Mouse (Mus musculus): ENCODE measurements around the gene Gm3336. TPM values are rescaled to one million over a fixed set of nuclear protein-coding genes. Genes with fewer than 3 reads are reported as not detected.

Gm3336 gene
- total and polyA plus RNA-seq, 2 experiments, result 0.28 to 1.0 TPM

GRCm38 (mm10) chr8:70674716-70675115 lies 43.6 kb upstream of the Gm3336 start:
- Histone ChIP-seq H3K27me3 (ENCODE audit: control insufficient read depth, insufficient read depth, low read length) (no peaks in the 10 kb centered on the region), H3K36me3 (ENCODE audit: control insufficient read depth, insufficient read depth, low read length) (no peaks in the 10 kb centered on the region), H3K9ac (ENCODE audit: low read depth, low read length) (no peak overlapping the region), H3K4me3 (ENCODE audit: insufficient read depth, low read depth, low read length) (no peak overlapping the region), H3K4me1 (ENCODE audit: control insufficient read depth, insufficient read depth, low read length) (peaks cover 17% of the 10 kb centered on the region), H3K27ac (replicated peaks; ENCODE audit: insufficient read depth, low read depth, low read length) (no peak overlapping the region), H3K79me2 (ENCODE audit: control insufficient read depth, insufficient read depth, low read length) (no peaks in the 10 kb centered on the region)
- DNase-seq (ENCODE audit: extremely low read depth, low read depth, low spot score), result no peak
- no peak for TF ChIP-seq CTCF (IDR thresholded peaks at IDR 0.05; ENCODE audit: low read depth, low read length)
- TF ChIP-seq POLR2A (IDR thresholded peaks at IDR 0.05; ENCODE audit: extremely low read depth, insufficient read depth, low read length), result no peak
- 76% methylated on average over 4 of the region's 4 CpGs for WGBS

- Histone ChIP-seq H3K79me2 (ENCODE audit: control insufficient read depth, insufficient read depth, low read length) (no peaks in the 10 kb centered on the region), H3K36me3 (ENCODE audit: control insufficient read depth, insufficient read depth, low read length) (no peaks in the 10 kb centered on the region), H3K27ac (replicated peaks; ENCODE audit: insufficient read depth, low read depth, low read length) (no peak overlapping the region), H3K27me3 (ENCODE audit: control insufficient read depth, insufficient read depth, low read length) (no peaks in the 10 kb centered on the region), H3K9ac (ENCODE audit: low read depth, low read length) (no peak overlapping the region), H3K4me3 (ENCODE audit: insufficient read depth, low read depth, low read length) (no peak overlapping the region), H3K4me1 (ENCODE audit: control insufficient read depth, insufficient read depth, low read length) (peaks cover 20% of the 10 kb centered on the region)
- DNase-seq (ENCODE audit: extremely low read depth, low read depth, low spot score), result no peak
- WGBS, result 90% methylated on average over 1 of the region's 1 CpGs
- no peak for TF ChIP-seq POLR2A (IDR thresholded peaks at IDR 0.05; ENCODE audit: extremely low read depth, insufficient read depth, low read length)
- TF ChIP-seq CTCF (IDR thresholded peaks at IDR 0.05; ENCODE audit: low read depth, low read length), result no peak
Measured at GRCm38 (mm10) chr8:70675336-70675735, 43.0 kb upstream of the Gm3336 start.

DNA sequence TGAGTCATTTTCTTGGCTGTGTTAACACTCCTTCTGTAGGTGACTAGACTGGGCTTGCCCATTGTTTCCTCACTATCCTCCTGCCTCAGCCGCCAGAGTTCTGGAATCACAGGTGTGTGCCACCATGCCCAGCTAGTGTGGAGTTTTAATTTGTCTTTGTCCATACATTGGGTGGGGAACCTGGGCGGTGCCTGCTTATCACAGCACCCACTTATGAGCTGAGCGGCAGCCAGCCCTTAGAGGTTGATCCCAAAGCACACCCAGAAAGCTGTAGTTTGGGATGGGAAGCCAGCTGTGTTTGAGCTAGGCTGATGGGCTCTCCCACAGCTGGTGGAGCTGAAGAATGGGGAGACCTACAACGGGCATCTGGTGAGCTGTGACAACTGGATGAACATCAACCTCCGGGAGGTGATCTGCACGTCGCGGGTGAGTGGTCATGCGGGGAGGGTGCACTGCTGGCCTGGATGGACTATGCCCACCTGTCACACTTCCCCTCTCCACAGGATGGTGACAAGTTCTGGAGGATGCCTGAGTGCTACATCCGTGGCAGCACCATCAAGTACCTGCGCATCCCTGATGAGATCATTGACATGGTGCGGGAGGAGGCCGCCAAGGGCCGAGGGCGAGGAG lies 40.8 kb upstream of the Gm3336 start:
- 96% methylated on average over 15 of the region's 15 CpGs for WGBS
- no peak overlapping the region for H3K27ac ChIP-seq (replicated peaks; ENCODE audit: insufficient read depth, low read depth, low read length)
- no peak overlapping the region for H3K4me3 ChIP-seq (ENCODE audit: insufficient read depth, low read depth, low read length)
- DNase-seq (ENCODE audit: extremely low read depth, low read depth, low spot score), result no peak
- no peaks in the 10 kb centered on the region for H3K79me2 ChIP-seq (ENCODE audit: control insufficient read depth, insufficient read depth, low read length)
- no peak overlapping the region for H3K9ac ChIP-seq (ENCODE audit: low read depth, low read length)
- no peaks in the 10 kb centered on the region for H3K36me3 ChIP-seq (ENCODE audit: control insufficient read depth, insufficient read depth, low read length)
- peaks cover 23% of the 10 kb centered on the region for H3K4me1 ChIP-seq (ENCODE audit: control insufficient read depth, insufficient read depth, low read length)
- TF ChIP-seq POLR2A (IDR thresholded peaks at IDR 0.05; ENCODE audit: extremely low read depth, insufficient read depth, low read length) (no peak), CTCF (IDR thresholded peaks at IDR 0.05; ENCODE audit: low read depth, low read length) (no peak)
- H3K27me3 ChIP-seq (ENCODE audit: control insufficient read depth, insufficient read depth, low read length), result no peaks in the 10 kb centered on the region

GRCm38 (mm10) chr8:70678679-70679078 lies 39.7 kb upstream of the Gm3336 start:
- Histone ChIP-seq H3K27me3 (ENCODE audit: control insufficient read depth, insufficient read depth, low read length) (no peaks in the 10 kb centered on the region), H3K9ac (ENCODE audit: low read depth, low read length) (no peak overlapping the region), H3K4me3 (ENCODE audit: insufficient read depth, low read depth, low read length) (no peak overlapping the region), H3K27ac (replicated peaks; ENCODE audit: insufficient read depth, low read depth, low read length) (no peak overlapping the region), H3K4me1 (ENCODE audit: control insufficient read depth, insufficient read depth, low read length) (peaks cover 23% of the 10 kb centered on the region), H3K79me2 (ENCODE audit: control insufficient read depth, insufficient read depth, low read length) (no peaks in the 10 kb centered on the region), H3K36me3 (ENCODE audit: control insufficient read depth, insufficient read depth, low read length) (no peaks in the 10 kb centered on the region)
- TF ChIP-seq CTCF (IDR thresholded peaks at IDR 0.05; ENCODE audit: low read depth, low read length) (no peak), POLR2A (IDR thresholded peaks at IDR 0.05; ENCODE audit: extremely low read depth, insufficient read depth, low read length) (no peak)
- DNase-seq (ENCODE audit: extremely low read depth, low read depth, low spot score), result no peak

GRCm38 (mm10) chr8:70679404-70679803 lies 38.9 kb upstream of the Gm3336 start:
- Histone ChIP-seq H3K79me2 (ENCODE audit: control insufficient read depth, insufficient read depth, low read length) (no peaks in the 10 kb centered on the region), H3K27ac (replicated peaks; ENCODE audit: insufficient read depth, low read depth, low read length) (peak overlapping the region; percentile 80), H3K36me3 (ENCODE audit: control insufficient read depth, insufficient read depth, low read length) (no peaks in the 10 kb centered on the region), H3K9ac (ENCODE audit: low read depth, low read length) (no peak overlapping the region), H3K4me1 (ENCODE audit: control insufficient read depth, insufficient read depth, low read length) (peaks cover 16% of the 10 kb centered on the region), H3K4me3 (ENCODE audit: insufficient read depth, low read depth, low read length) (no peak overlapping the region), H3K27me3 (ENCODE audit: control insufficient read depth, insufficient read depth, low read length) (no peaks in the 10 kb centered on the region)
- TF ChIP-seq POLR2A (IDR thresholded peaks at IDR 0.05; ENCODE audit: extremely low read depth, insufficient read depth, low read length), result no peak
- no peak for TF ChIP-seq CTCF (IDR thresholded peaks at IDR 0.05; ENCODE audit: low read depth, low read length)
- WGBS, result 57% methylated on average over 4 of the region's 4 CpGs
- no peak for DNase-seq (ENCODE audit: extremely low read depth, low read depth, low spot score)

GRCm38 (mm10) chr8:70680039-70680438 lies 38.3 kb upstream of the Gm3336 start:
- H3K4me1 ChIP-seq (ENCODE audit: control insufficient read depth, insufficient read depth, low read length), result peaks cover 16% of the 10 kb centered on the region
- H3K36me3 ChIP-seq (ENCODE audit: control insufficient read depth, insufficient read depth, low read length), result no peaks in the 10 kb centered on the region
- H3K9ac ChIP-seq (ENCODE audit: low read depth, low read length), result peak overlapping the region; percentile 21; the same call in 1 of the 2 replicates
- H3K27me3 ChIP-seq (ENCODE audit: control insufficient read depth, insufficient read depth, low read length), result no peaks in the 10 kb centered on the region
- 15% methylated on average over 3 of the region's 3 CpGs for WGBS
- TF ChIP-seq CTCF (IDR thresholded peaks at IDR 0.05; ENCODE audit: low read depth, low read length) (no peak), POLR2A (IDR thresholded peaks at IDR 0.05; ENCODE audit: extremely low read depth, insufficient read depth, low read length) (no peak)
- no peak overlapping the region for H3K4me3 ChIP-seq (ENCODE audit: insufficient read depth, low read depth, low read length)
- peak overlapping the region; percentile 80 for H3K27ac ChIP-seq (replicated peaks; ENCODE audit: insufficient read depth, low read depth, low read length)
- peak; percentile 100 for DNase-seq (ENCODE audit: extremely low read depth, low read depth, low spot score)
- H3K79me2 ChIP-seq (ENCODE audit: control insufficient read depth, insufficient read depth, low read length), result no peaks in the 10 kb centered on the region

Measured in liver, adult 2 months (tissue).